Mouse (Mus musculus): Measurements from ENCODE around the gene Apobec1. TPM values are rescaled to one million over a fixed set of nuclear protein-coding genes. Genes with fewer than 3 reads are reported as not detected.
"Not testable (repeated sequence)": the region's sequence is repeated elsewhere in the genome, so short reads cannot be mapped to it uniquely, and the experiment has no call there.

Apobec1 gene
- polyA plus RNA-seq, 1 experiment: 10.5 TPM

- H3K4me2 ChIP-seq (ENCODE audit: low read depth): peak overlapping the region; percentile 35
- H3K4me3 ChIP-seq: no peak overlapping the region
- H3K36me3 ChIP-seq (ENCODE audit: control insufficient read depth, insufficient read depth): no peaks in the 10 kb centered on the region
- TF ChIP-seq POLR2AphosphoS2 (IDR thresholded peaks at IDR 0.05; ENCODE audit: insufficient read length, low read depth) (no peak), MYOD1 (IDR thresholded peaks at IDR 0.05; ENCODE audit: control insufficient read depth in 1 of 3, insufficient read length in 2 of 3, low read depth in 2 of 3) (no peak), SRF (IDR thresholded peaks at IDR 0.05; ENCODE audit: control insufficient read depth, insufficient read length, low read depth) (no peak), CEBPB (IDR thresholded peaks at IDR 0.05; ENCODE audit: insufficient read depth, poor library complexity, severe bottlenecking) (no peak), REST (IDR thresholded peaks at IDR 0.05; ENCODE audit: insufficient read depth, insufficient read length) (no peak)
- H3K27me3 ChIP-seq (ENCODE audit: control insufficient read depth, insufficient read depth, insufficient read length): no peaks in the 10 kb centered on the region
- H3ac ChIP-seq (ENCODE audit: control insufficient read depth, insufficient read length): no peak overlapping the region
- no peaks in the 10 kb centered on the region for H3K79me2 ChIP-seq (ENCODE audit: control insufficient read depth, insufficient read depth)
Observed at GRCm38 (mm10) chr6:122544672-122545071, 57.6 kb downstream of the Apobec1 start.

- Histone ChIP-seq H3K27me3 (ENCODE audit: control insufficient read depth, insufficient read depth, insufficient read length) (no peaks in the 10 kb centered on the region), H3K36me3 (ENCODE audit: control insufficient read depth, insufficient read depth) (no peaks in the 10 kb centered on the region), H3ac (ENCODE audit: control insufficient read depth, insufficient read length) (no peak overlapping the region), H3K79me2 (ENCODE audit: control insufficient read depth, insufficient read depth) (no peaks in the 10 kb centered on the region), H3K4me3 (no peak overlapping the region), H3K4me2 (ENCODE audit: low read depth) (no peak overlapping the region)
- TF ChIP-seq USF1 (IDR thresholded peaks at IDR 0.05; ENCODE audit: low read depth): no peak
- no peak for TF ChIP-seq TCF3 (IDR thresholded peaks at IDR 0.05; ENCODE audit: insufficient read length, low read depth)
- TF ChIP-seq MYOD1 (IDR thresholded peaks at IDR 0.05; ENCODE audit: control insufficient read depth in 1 of 3, insufficient read length in 2 of 3, low read depth in 2 of 3): no peak
- TF ChIP-seq MYOG (IDR thresholded peaks at IDR 0.05; ENCODE audit: control insufficient read depth in 1 of 3, insufficient read depth in 1 of 3, insufficient read length in 2 of 3, low read depth in 2 of 3): no peak
- no peak for TF ChIP-seq POLR2AphosphoS2 (IDR thresholded peaks at IDR 0.05; ENCODE audit: insufficient read length, low read depth)
- TF ChIP-seq REST (IDR thresholded peaks at IDR 0.05; ENCODE audit: insufficient read depth, insufficient read length): no peak
Observed at GRCm38 (mm10) chr6:122543574-122543973, 58.7 kb downstream of the Apobec1 start.

GRCm38 (mm10) chr6:122542459-122542858 is 59.8 kb downstream of the Apobec1 start:
- not testable (repeated sequence) for H3K27me3 ChIP-seq (ENCODE audit: control insufficient read depth, insufficient read depth, insufficient read length); H3K79me2 ChIP-seq (ENCODE audit: control insufficient read depth, insufficient read depth); H3K4me2 ChIP-seq (ENCODE audit: low read depth); H3K36me3 ChIP-seq (ENCODE audit: control insufficient read depth, insufficient read depth); H3K4me3 ChIP-seq; H3ac ChIP-seq (ENCODE audit: control insufficient read depth, insufficient read length)

- H3K27me3 ChIP-seq (ENCODE audit: control insufficient read depth, insufficient read depth, insufficient read length): no peaks in the 10 kb centered on the region
- TF ChIP-seq REST (IDR thresholded peaks at IDR 0.05; ENCODE audit: insufficient read depth, insufficient read length) (no peak), CEBPB (IDR thresholded peaks at IDR 0.05; ENCODE audit: insufficient read depth, poor library complexity, severe bottlenecking) (no peak), MAX (IDR thresholded peaks at IDR 0.05; ENCODE audit: low read depth) (no peak), SRF (IDR thresholded peaks at IDR 0.05; ENCODE audit: control insufficient read depth, insufficient read length, low read depth) (no peak), USF1 (IDR thresholded peaks at IDR 0.05; ENCODE audit: low read depth) (no peak), MYOD1 (IDR thresholded peaks at IDR 0.05; ENCODE audit: control insufficient read depth in 1 of 3, insufficient read length in 2 of 3, low read depth in 2 of 3) (no peak), E2F4 (IDR thresholded peaks at IDR 0.05; ENCODE audit: insufficient read depth) (no peak), TCF12 (IDR thresholded peaks at IDR 0.05; ENCODE audit: insufficient read depth, poor library complexity, severe bottlenecking) (no peak), POLR2A (IDR thresholded peaks at IDR 0.05; ENCODE audit: insufficient read length, low read depth) (no peak), TCF3 (IDR thresholded peaks at IDR 0.05; ENCODE audit: insufficient read length, low read depth) (no peak), MYOG (IDR thresholded peaks at IDR 0.05; ENCODE audit: control insufficient read depth in 1 of 3, insufficient read depth in 1 of 3, insufficient read length in 2 of 3, low read depth in 2 of 3) (no peak), POLR2AphosphoS2 (IDR thresholded peaks at IDR 0.05; ENCODE audit: insufficient read length, low read depth) (no peak)
- no peak overlapping the region for H3ac ChIP-seq (ENCODE audit: control insufficient read depth, insufficient read length)
- H3K4me3 ChIP-seq: no peak overlapping the region
- H3K36me3 ChIP-seq (ENCODE audit: control insufficient read depth, insufficient read depth): no peaks in the 10 kb centered on the region
- H3K4me2 ChIP-seq (ENCODE audit: low read depth): no peak overlapping the region
- H3K79me2 ChIP-seq (ENCODE audit: control insufficient read depth, insufficient read depth): no peaks in the 10 kb centered on the region
Observed at GRCm38 (mm10) chr6:122539564-122539963, 62.7 kb downstream of the Apobec1 start.

- TF ChIP-seq MAX (IDR thresholded peaks at IDR 0.05; ENCODE audit: low read depth) (no peak), TCF12 (IDR thresholded peaks at IDR 0.05; ENCODE audit: insufficient read depth, poor library complexity, severe bottlenecking) (no peak), CEBPB (IDR thresholded peaks at IDR 0.05; ENCODE audit: insufficient read depth, poor library complexity, severe bottlenecking) (no peak), USF1 (IDR thresholded peaks at IDR 0.05; ENCODE audit: low read depth) (no peak), REST (IDR thresholded peaks at IDR 0.05; ENCODE audit: insufficient read depth, insufficient read length) (no peak)
- Histone ChIP-seq H3K36me3 (ENCODE audit: control insufficient read depth, insufficient read depth) (no peaks in the 10 kb centered on the region), H3K4me3 (no peak overlapping the region), H3K79me2 (ENCODE audit: control insufficient read depth, insufficient read depth) (no peaks in the 10 kb centered on the region), H3K27me3 (ENCODE audit: control insufficient read depth, insufficient read depth, insufficient read length) (no peaks in the 10 kb centered on the region), H3ac (ENCODE audit: control insufficient read depth, insufficient read length) (no peak overlapping the region), H3K4me2 (ENCODE audit: low read depth) (no peak overlapping the region)
Observed at GRCm38 (mm10) chr6:122534032-122534431, 68.2 kb downstream of the Apobec1 start.

- no peaks in the 10 kb centered on the region for H3K27me3 ChIP-seq (ENCODE audit: control insufficient read depth, insufficient read depth, insufficient read length)
- no peak overlapping the region for H3K4me3 ChIP-seq
- no peak overlapping the region for H3ac ChIP-seq (ENCODE audit: control insufficient read depth, insufficient read length)
- no peaks in the 10 kb centered on the region for H3K36me3 ChIP-seq (ENCODE audit: control insufficient read depth, insufficient read depth)
- TF ChIP-seq TCF12 (IDR thresholded peaks at IDR 0.05; ENCODE audit: insufficient read depth, poor library complexity, severe bottlenecking) (no peak), TCF3 (IDR thresholded peaks at IDR 0.05; ENCODE audit: insufficient read length, low read depth) (no peak), SRF (IDR thresholded peaks at IDR 0.05; ENCODE audit: control insufficient read depth, insufficient read length, low read depth) (no peak), USF1 (IDR thresholded peaks at IDR 0.05; ENCODE audit: low read depth) (no peak), MAX (IDR thresholded peaks at IDR 0.05; ENCODE audit: low read depth) (no peak), MYOD1 (IDR thresholded peaks at IDR 0.05; ENCODE audit: control insufficient read depth in 1 of 3, insufficient read length in 2 of 3, low read depth in 2 of 3) (no peak), MYOG (IDR thresholded peaks at IDR 0.05; ENCODE audit: control insufficient read depth in 1 of 3, insufficient read depth in 1 of 3, insufficient read length in 2 of 3, low read depth in 2 of 3) (no peak), CEBPB (IDR thresholded peaks at IDR 0.05; ENCODE audit: insufficient read depth, poor library complexity, severe bottlenecking) (no peak), POLR2AphosphoS2 (IDR thresholded peaks at IDR 0.05; ENCODE audit: insufficient read length, low read depth) (no peak), E2F4 (IDR thresholded peaks at IDR 0.05; ENCODE audit: insufficient read depth) (no peak), REST (IDR thresholded peaks at IDR 0.05; ENCODE audit: insufficient read depth, insufficient read length) (no peak), POLR2A (IDR thresholded peaks at IDR 0.05; ENCODE audit: insufficient read length, low read depth) (no peak)
- H3K4me2 ChIP-seq (ENCODE audit: low read depth): no peak overlapping the region
- no peaks in the 10 kb centered on the region for H3K79me2 ChIP-seq (ENCODE audit: control insufficient read depth, insufficient read depth)
Observed at GRCm38 (mm10) chr6:122532883-122533302, 69.4 kb downstream of the Apobec1 start.

Data from myocyte (in vitro differentiated cells).